Mouse (Mus musculus): ENCODE results near the gene Aldh4a1. TPM values are rescaled to one million over a fixed set of nuclear protein-coding genes. Genes with fewer than 3 reads are reported as not detected.

Aldh4a1 gene
- polyA plus RNA-seq, 1 experiment from 2014 or later, result 18.6 TPM

GRCm38 (mm10) chr4:139584704-139585103, 38.0 kb upstream of the Aldh4a1 start:
- WGBS, result 78% methylated on average over 11 of the region's 11 CpGs
- H3K4me3 ChIP-seq (ENCODE audit: low read depth, low read length), result no peak overlapping the region
- H3K27me3 ChIP-seq (replicated peaks; ENCODE audit: control insufficient read depth, insufficient read depth, low read length), result no peaks in the 10 kb centered on the region
- no peak overlapping the region for H3K27ac ChIP-seq (ENCODE audit: low read depth, low read length)
- H3K9me3 ChIP-seq (replicated peaks; ENCODE audit: control insufficient read depth, low read length), result no peaks in the 10 kb centered on the region
- DNase-seq (ENCODE audit: low spot score), result no peak
- H3K4me1 ChIP-seq (ENCODE audit: control insufficient read depth, insufficient read depth, low read length), result peaks cover 9% of the 10 kb centered on the region; the same call in 1 of the 2 replicates
- H3K4me2 ChIP-seq (ENCODE audit: low read length), result no peak overlapping the region
- H3K36me3 ChIP-seq (ENCODE audit: control insufficient read depth, insufficient read depth, low read length), result no peaks in the 10 kb centered on the region
- H3K9ac ChIP-seq (ENCODE audit: low read length), result no peak overlapping the region
- no peak for ATAC-seq

- Histone ChIP-seq H3K9ac (ENCODE audit: low read length) (no peak overlapping the region), H3K4me2 (ENCODE audit: low read length) (no peak overlapping the region), H3K4me3 (ENCODE audit: low read depth, low read length) (no peak overlapping the region), H3K4me1 (ENCODE audit: control insufficient read depth, insufficient read depth, low read length) (peaks cover 9% of the 10 kb centered on the region; the same call in 1 of the 2 replicates), H3K9me3 (replicated peaks; ENCODE audit: control insufficient read depth, low read length) (no peaks in the 10 kb centered on the region), H3K36me3 (ENCODE audit: control insufficient read depth, insufficient read depth, low read length) (no peaks in the 10 kb centered on the region), H3K27me3 (replicated peaks; ENCODE audit: control insufficient read depth, insufficient read depth, low read length) (no peaks in the 10 kb centered on the region), H3K27ac (ENCODE audit: low read depth, low read length) (no peak overlapping the region)
- DNase-seq (ENCODE audit: low spot score) (no peak), ATAC-seq (no peak)
- 95% methylated on average over 7 of the region's 7 CpGs for WGBS
Observed at GRCm38 (mm10) chr4:139585713-139586112, 37.0 kb upstream of the Aldh4a1 start.

GRCm38 (mm10) chr4:139587370-139587769, 35.3 kb upstream of the Aldh4a1 start:
- Histone ChIP-seq H3K9me3 (replicated peaks; ENCODE audit: control insufficient read depth, low read length) (no peaks in the 10 kb centered on the region), H3K4me1 (ENCODE audit: control insufficient read depth, insufficient read depth, low read length) (no peaks in the 10 kb centered on the region), H3K27ac (ENCODE audit: low read depth, low read length) (no peak overlapping the region), H3K36me3 (ENCODE audit: control insufficient read depth, insufficient read depth, low read length) (no peaks in the 10 kb centered on the region), H3K27me3 (replicated peaks; ENCODE audit: control insufficient read depth, insufficient read depth, low read length) (no peaks in the 10 kb centered on the region), H3K4me3 (ENCODE audit: low read depth, low read length) (no peak overlapping the region), H3K9ac (ENCODE audit: low read length) (no peak overlapping the region), H3K4me2 (ENCODE audit: low read length) (no peak overlapping the region)
- 78% methylated on average over 4 of the region's 4 CpGs for WGBS
- DNase-seq (ENCODE audit: low spot score) (no peak), ATAC-seq (no peak)

GRCm38 (mm10) chr4:139587773-139588172, 34.9 kb upstream of the Aldh4a1 start:
- H3K4me2 ChIP-seq (ENCODE audit: low read length), result no peak overlapping the region
- no peak overlapping the region for H3K9ac ChIP-seq (ENCODE audit: low read length)
- DNase-seq (ENCODE audit: low spot score), result no peak
- no peaks in the 10 kb centered on the region for H3K4me1 ChIP-seq (ENCODE audit: control insufficient read depth, insufficient read depth, low read length)
- no peaks in the 10 kb centered on the region for H3K27me3 ChIP-seq (replicated peaks; ENCODE audit: control insufficient read depth, insufficient read depth, low read length)
- H3K9me3 ChIP-seq (replicated peaks; ENCODE audit: control insufficient read depth, low read length), result no peaks in the 10 kb centered on the region
- WGBS, result 77% methylated on average over 4 of the region's 4 CpGs
- no peak overlapping the region for H3K27ac ChIP-seq (ENCODE audit: low read depth, low read length)
- no peaks in the 10 kb centered on the region for H3K36me3 ChIP-seq (ENCODE audit: control insufficient read depth, insufficient read depth, low read length)
- H3K4me3 ChIP-seq (ENCODE audit: low read depth, low read length), result no peak overlapping the region
- ATAC-seq, result no peak

- Histone ChIP-seq H3K36me3 (ENCODE audit: control insufficient read depth, insufficient read depth, low read length) (no peaks in the 10 kb centered on the region), H3K27ac (ENCODE audit: low read depth, low read length) (no peak overlapping the region), H3K9me3 (replicated peaks; ENCODE audit: control insufficient read depth, low read length) (no peaks in the 10 kb centered on the region), H3K9ac (ENCODE audit: low read length) (no peak overlapping the region), H3K4me3 (ENCODE audit: low read depth, low read length) (no peak overlapping the region), H3K4me2 (ENCODE audit: low read length) (no peak overlapping the region), H3K27me3 (replicated peaks; ENCODE audit: control insufficient read depth, insufficient read depth, low read length) (no peaks in the 10 kb centered on the region), H3K4me1 (ENCODE audit: control insufficient read depth, insufficient read depth, low read length) (no peaks in the 10 kb centered on the region)
- ATAC-seq (no peak), DNase-seq (ENCODE audit: low spot score) (no peak)
- 56% methylated on average over 5 of the region's 5 CpGs for WGBS
Observed at GRCm38 (mm10) chr4:139589351-139590027, 33.2 kb upstream of the Aldh4a1 start.

- WGBS, result 42% methylated on average over 4 of the region's 4 CpGs
- no peak for DNase-seq (ENCODE audit: low spot score)
- no peak for ATAC-seq
Observed at GRCm38 (mm10) chr4:139590446-139590845, 32.2 kb upstream of the Aldh4a1 start.

GRCm38 (mm10) chr4:139592895-139593294, 29.8 kb upstream of the Aldh4a1 start:
- H3K4me2 ChIP-seq (ENCODE audit: low read length), result no peak overlapping the region
- DNase-seq (ENCODE audit: low spot score), result no peak
- H3K4me3 ChIP-seq (ENCODE audit: low read depth, low read length), result no peak overlapping the region
- H3K9ac ChIP-seq (ENCODE audit: low read length), result no peak overlapping the region
- H3K27me3 ChIP-seq (replicated peaks; ENCODE audit: control insufficient read depth, insufficient read depth, low read length), result no peaks in the 10 kb centered on the region
- H3K27ac ChIP-seq (ENCODE audit: low read depth, low read length), result no peak overlapping the region
- no peak for ATAC-seq
- H3K4me1 ChIP-seq (ENCODE audit: control insufficient read depth, insufficient read depth, low read length), result peaks cover 18% of the 10 kb centered on the region
- no peaks in the 10 kb centered on the region for H3K9me3 ChIP-seq (replicated peaks; ENCODE audit: control insufficient read depth, low read length)
- no peaks in the 10 kb centered on the region for H3K36me3 ChIP-seq (ENCODE audit: control insufficient read depth, insufficient read depth, low read length)
- 77% methylated on average over 7 of the region's 7 CpGs for WGBS

More at GRCm38 (mm10) chr4:139590446-139590845, 32.2 kb upstream of the Aldh4a1 start:
- H3K4me1 ChIP-seq (ENCODE audit: control insufficient read depth, insufficient read depth, low read length), result no peaks in the 10 kb centered on the region
- no peaks in the 10 kb centered on the region for H3K27me3 ChIP-seq (replicated peaks; ENCODE audit: control insufficient read depth, insufficient read depth, low read length)
- H3K36me3 ChIP-seq (ENCODE audit: control insufficient read depth, insufficient read depth, low read length), result no peaks in the 10 kb centered on the region
- H3K9ac ChIP-seq (ENCODE audit: low read length), result no peak overlapping the region
- H3K27ac ChIP-seq (ENCODE audit: low read depth, low read length), result no peak overlapping the region
- no peaks in the 10 kb centered on the region for H3K9me3 ChIP-seq (replicated peaks; ENCODE audit: control insufficient read depth, low read length)
- H3K4me2 ChIP-seq (ENCODE audit: low read length), result no peak overlapping the region
- no peak overlapping the region for H3K4me3 ChIP-seq (ENCODE audit: low read depth, low read length)

GRCm38 (mm10) chr4:139593383-139593782, 29.3 kb upstream of the Aldh4a1 start:
- Histone ChIP-seq H3K27me3 (replicated peaks; ENCODE audit: control insufficient read depth, insufficient read depth, low read length) (no peaks in the 10 kb centered on the region), H3K9ac (ENCODE audit: low read length) (no peak overlapping the region), H3K4me2 (ENCODE audit: low read length) (no peak overlapping the region), H3K27ac (ENCODE audit: low read depth, low read length) (no peak overlapping the region), H3K9me3 (replicated peaks; ENCODE audit: control insufficient read depth, low read length) (no peaks in the 10 kb centered on the region), H3K4me1 (ENCODE audit: control insufficient read depth, insufficient read depth, low read length) (peaks cover 22% of the 10 kb centered on the region), H3K36me3 (ENCODE audit: control insufficient read depth, insufficient read depth, low read length) (no peaks in the 10 kb centered on the region), H3K4me3 (ENCODE audit: low read depth, low read length) (no peak overlapping the region)
- ATAC-seq (no peak), DNase-seq (ENCODE audit: low spot score) (no peak)
- WGBS, result 76% methylated on average over 6 of the region's 6 CpGs

- Histone ChIP-seq H3K27me3 (replicated peaks; ENCODE audit: control insufficient read depth, insufficient read depth, low read length) (no peaks in the 10 kb centered on the region), H3K36me3 (ENCODE audit: control insufficient read depth, insufficient read depth, low read length) (no peaks in the 10 kb centered on the region), H3K4me1 (ENCODE audit: control insufficient read depth, insufficient read depth, low read length) (peaks cover 28% of the 10 kb centered on the region), H3K9me3 (replicated peaks; ENCODE audit: control insufficient read depth, low read length) (no peaks in the 10 kb centered on the region), H3K9ac (ENCODE audit: low read length) (no peak overlapping the region), H3K4me2 (ENCODE audit: low read length) (no peak overlapping the region), H3K27ac (ENCODE audit: low read depth, low read length) (no peak overlapping the region), H3K4me3 (ENCODE audit: low read depth, low read length) (no peak overlapping the region)
- DNase-seq (ENCODE audit: low spot score), result no peak
- no peak for ATAC-seq
- 44% methylated on average over 3 of the region's 3 CpGs for WGBS
Observed at GRCm38 (mm10) chr4:139594062-139594461, 28.6 kb upstream of the Aldh4a1 start.

All from forebrain, embryonic 14.5 days (tissue).